Mouse (Mus musculus) ES-E14 (cell line): ENCODE data around the gene Nudt1. TPM values are rescaled to one million over a fixed set of nuclear protein-coding genes. Genes with fewer than 3 reads are reported as not detected.

Source experiments
- DNase-seq: peaks from one replicate; pipeline ENCODE4 v3.0.0-alpha.2; 2013; ENCODE audit warnings: low read depth, low spot score
- H3K27ac ChIP-seq: 2 replicates; pipeline ENCODE4 v1.5.1; 2012; ENCODE audit warnings: low read depth, mild to moderate bottlenecking, low read length, moderate library complexity, mixed read lengths; ENCODE audit not compliant: poor library complexity, insufficient read depth, severe bottlenecking
- H3K36me3 ChIP-seq: 2 replicates; pipeline ENCODE4 v1.6.1; 2012; ENCODE audit warnings: mild to moderate bottlenecking, low read length, moderate library complexity, mixed read lengths; ENCODE audit not compliant: control insufficient read depth, poor library complexity, insufficient read depth, severe bottlenecking
- H3K4me1 ChIP-seq, 2 experiments: fragments of 150-350 bp in 1 of 2; sonication (generic) in 1 of 2; 2 replicates each; pipeline ENCODE4 v1.6.1; 2012; ENCODE audit warnings: low read length in 2 of 2, mild to moderate bottlenecking in 1 of 2, mixed read lengths in 1 of 2; ENCODE audit not compliant: control insufficient read depth in 2 of 2, insufficient read depth in 2 of 2, poor library complexity in 1 of 2
- H3K4me3 ChIP-seq, 2 experiments: fragments of 150-350 bp in 1 of 2; sonication (generic) in 1 of 2; 2 replicates each; pipeline ENCODE4 v1.5.1; 2012; ENCODE audit warnings: low read length in 2 of 2, low read depth in 1 of 2, mild to moderate bottlenecking in 1 of 2, mixed read lengths in 1 of 2; ENCODE audit not compliant: insufficient read depth in 1 of 2, poor library complexity in 1 of 2, severe bottlenecking in 1 of 2
- H3K9ac ChIP-seq: 2 replicates; pipeline ENCODE4 v1.6.1; 2012; ENCODE audit warnings: low read depth, mild to moderate bottlenecking, low read length, mixed read lengths; ENCODE audit not compliant: poor library complexity, insufficient read depth, severe bottlenecking
- H3K9me3 ChIP-seq: fragments of 150-350 bp; sonication (generic); 2 replicates; pipeline ENCODE4 v1.6.1; 2012; ENCODE audit warnings: low read depth, mild to moderate bottlenecking, low read length; ENCODE audit not compliant: control insufficient read depth, insufficient read depth
- CHD2 ChIP-seq: IDR thresholded peaks from 2 replicates; pipeline ENCODE4 v1.6.1; 2014; ENCODE audit warnings: mild to moderate bottlenecking, low read depth, low read length, inconsistent platforms
- HCFC1 ChIP-seq: IDR thresholded peaks from 2 replicates; pipeline ENCODE4 v1.6.1; 2012; ENCODE audit warnings: low read length, inconsistent platforms, borderline replicate concordance; ENCODE audit not compliant: insufficient read depth
- MAFK ChIP-seq: IDR thresholded peaks from 2 replicates; pipeline ENCODE4 v1.6.1; 2014; ENCODE audit warnings: mild to moderate bottlenecking, low read depth, low read length, inconsistent platforms; ENCODE audit not compliant: insufficient read depth
- ZC3H11A ChIP-seq: IDR thresholded peaks from 2 replicates; pipeline ENCODE4 v1.6.1; 2012; ENCODE audit warnings: low read depth, mild to moderate bottlenecking, inconsistent platforms, low read length, borderline replicate concordance
- ZNF384 ChIP-seq: IDR thresholded peaks from 2 replicates; pipeline ENCODE4 v1.6.1; 2012; ENCODE audit warnings: low read depth, low read length, inconsistent platforms
- in situ Hi-C, 2 experiments: fragments of 600-800 bp; cut with MboI; formaldehyde crosslinking; loops; one replicate each; pipeline ENCODE4 v1.15.1; 2025; ENCODE audit warnings: low sequenced_read_pairs in 2 of 2, inconsistent platforms in 1 of 2; ENCODE audit not compliant: unreplicated experiment in 2 of 2
- total RNA-seq: library from RNA; depleted of rRNA; stranded (reverse); fragments of 300-350 nt; gene quantifications from 2 replicates; pipeline ENCODE4 v1.2.3, GENCODE M21; 2012

Gene Nudt1
- total RNA-seq, 1 experiment: 67.7 TPM

DNA sequence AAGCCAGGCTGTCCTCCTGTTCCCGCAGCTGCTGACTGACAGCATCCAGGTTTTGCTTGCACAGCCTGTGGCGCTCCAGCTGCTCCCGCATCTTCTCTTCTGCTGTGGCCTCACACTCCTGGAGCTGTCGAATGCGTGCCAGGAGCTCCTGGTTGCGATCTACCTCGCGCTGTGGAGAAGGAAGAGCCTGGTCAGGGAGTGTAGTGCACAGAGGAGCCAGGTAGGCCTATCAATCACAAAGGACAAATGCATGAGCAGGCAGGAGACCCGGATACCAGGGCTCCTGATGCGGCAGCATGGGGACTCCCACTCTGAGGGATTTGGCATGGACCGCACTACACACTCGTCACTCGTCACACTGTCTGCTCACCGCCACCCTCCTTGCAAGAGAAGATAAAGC is 13.9 kb upstream of the Nudt1 start:
- no peak overlapping the region for H3K27ac ChIP-seq
- H3K9me3 ChIP-seq: no peaks in the 10 kb centered on the region
- peaks cover 0 to 6% of the 10 kb centered on the region in 2 experiments; a peak in 1 of 4 replicates for H3K4me1 ChIP-seq
- no peak overlapping the region for H3K9ac ChIP-seq
- no peak for TF ChIP-seq ZC3H11A
- TF ChIP-seq MAFK: no peak
- no peak for TF ChIP-seq ZNF384
- TF ChIP-seq HCFC1: no peak
- TF ChIP-seq CHD2: no peak
- H3K36me3 ChIP-seq: peaks cover 62% of the 10 kb centered on the region
- no peak for DNase-seq
- in situ Hi-C loops: no loop called here
- no peak overlapping the region for H3K4me3 ChIP-seq

GRCm38 (mm10) chr5:140316716-140317115 is 4.7 kb upstream of the Nudt1 start:
- Histone ChIP-seq H3K36me3 (peaks cover 23% of the 10 kb centered on the region), H3K4me1 (peaks cover 0 to 4% of the 10 kb centered on the region in 2 experiments; a peak in 1 of 4 replicates), H3K9ac (no peak overlapping the region), H3K27ac (no peak overlapping the region), H3K4me3 (no peak overlapping the region), H3K9me3 (no peaks in the 10 kb centered on the region)
- DNase-seq: no peak
- in situ Hi-C loops: no loop called here
- TF ChIP-seq MAFK (no peak), ZC3H11A (no peak), HCFC1 (no peak), CHD2 (no peak), ZNF384 (no peak)

- Histone ChIP-seq H3K9ac (peak overlapping the region; percentile 70), H3K27ac (no peak overlapping the region), H3K4me1 (peaks cover 2 to 4% of the 10 kb centered on the region in 2 experiments; a peak in 2 of 4 replicates), H3K9me3 (no peaks in the 10 kb centered on the region), H3K4me3 (peak overlapping the region; percentile 71 to 95), H3K36me3 (no peaks in the 10 kb centered on the region; the same call in 1 of the 2 replicates)
- 0 out of 2 replicates have a peak, but pooled peaks have one; percentile 5 for TF ChIP-seq MAFK
- TF ChIP-seq HCFC1: no peak
- DNase-seq: no peak
- in situ Hi-C loops: no loop called here
Observed at GRCm38 (mm10) chr5:140321756-140322575, 510 bp downstream of the Nudt1 start.

DNA sequence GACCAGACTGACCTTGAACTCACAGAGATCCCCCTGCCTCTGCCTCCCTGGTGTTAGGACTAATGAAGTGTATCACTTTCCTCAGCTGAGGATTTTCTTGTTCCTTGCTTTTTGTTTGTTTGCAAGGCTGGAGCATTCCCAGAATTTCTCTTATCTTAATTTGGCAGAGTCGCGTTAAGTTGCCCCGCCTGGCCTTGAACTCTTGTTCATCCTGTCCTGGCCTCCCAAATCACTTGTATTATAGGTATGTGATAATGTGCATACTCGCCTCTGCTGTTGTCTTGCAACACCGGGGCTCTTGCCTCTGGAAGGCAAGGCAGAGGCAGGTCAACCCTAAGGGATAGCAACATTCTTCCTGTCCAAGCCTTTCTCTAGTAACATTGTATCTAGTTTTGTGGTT is 2.6 kb downstream of the Nudt1 start:
- in situ Hi-C loops: no loop called here
- H3K27ac ChIP-seq: no peak overlapping the region
- DNase-seq: no peak
- H3K9me3 ChIP-seq: no peaks in the 10 kb centered on the region
- peaks cover 5% of the 10 kb centered on the region for H3K36me3 ChIP-seq
- no peak overlapping the region for H3K4me3 ChIP-seq
- no peak for TF ChIP-seq CHD2
- no peak for TF ChIP-seq ZNF384
- H3K9ac ChIP-seq: no peak overlapping the region
- peaks cover 2 to 4% of the 10 kb centered on the region in 2 experiments; a peak in 2 of 4 replicates for H3K4me1 ChIP-seq
